Mouse (Mus musculus): ENCODE results near the gene Lsm14b. TPM values are rescaled to one million over a fixed set of nuclear protein-coding genes. Genes with fewer than 3 reads are reported as not detected.
A peak's percentile ranks its signal among the peaks of the same experiment; 100 is the strongest.

Lsm14b gene
- polyA plus RNA-seq, 1 experiment from 2014 or later, result 26.1 TPM

DNA sequence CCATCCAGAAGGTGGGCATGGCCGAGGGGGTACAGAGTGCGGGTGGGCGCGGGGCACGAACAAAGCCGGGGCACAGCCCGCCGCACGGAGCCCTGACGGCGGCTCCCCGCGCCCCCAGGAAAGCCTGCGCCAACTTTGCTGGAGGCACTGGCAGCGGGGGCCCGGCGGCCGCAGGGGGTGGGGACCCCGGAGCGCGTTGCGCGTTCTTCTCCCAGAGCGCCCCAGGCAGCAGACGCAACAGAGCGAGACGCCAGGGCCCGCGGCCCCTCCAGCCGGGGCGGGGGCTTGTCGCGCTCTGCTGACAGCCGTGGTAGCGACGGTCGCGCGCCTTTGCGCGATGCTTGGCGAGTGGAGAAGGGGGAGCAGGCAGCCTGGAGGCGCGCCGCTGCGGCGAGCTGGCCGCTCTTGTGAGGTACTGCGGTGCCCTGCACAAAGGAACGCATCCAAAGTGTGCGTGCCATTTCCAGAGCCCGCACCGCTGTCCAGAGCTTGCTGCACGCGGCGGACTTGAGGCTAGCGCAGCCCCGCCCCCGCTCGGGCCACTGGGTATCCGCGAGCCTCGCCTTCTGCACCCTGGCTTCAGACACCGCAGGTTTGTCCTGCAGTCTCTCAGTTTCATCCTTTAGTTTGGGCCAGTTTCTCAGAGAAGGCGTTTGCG is 18.2 kb downstream of the Lsm14b start:
- peak overlapping the region; percentile 93 for H3K9ac ChIP-seq (replicated peaks; ENCODE audit: low read depth, low read length)
- H3K4me3 ChIP-seq (replicated peaks; ENCODE audit: low read length), result peak overlapping the region; percentile 94
- no peaks in the 10 kb centered on the region for H3K27me3 ChIP-seq (replicated peaks; ENCODE audit: control insufficient read depth, insufficient read depth, low read length)
- peaks cover 43% of the 10 kb centered on the region for H3K4me1 ChIP-seq (replicated peaks; ENCODE audit: control insufficient read depth, insufficient read depth, low read length)
- H3K4me2 ChIP-seq (ENCODE audit: low read length), result peak overlapping the region; percentile 80
- ATAC-seq, result peak; percentile 59
- H3K27ac ChIP-seq (ENCODE audit: low read length), result peak overlapping the region; percentile 96
- H3K36me3 ChIP-seq (ENCODE audit: control insufficient read depth, insufficient read depth), result peaks cover 12% of the 10 kb centered on the region
- WGBS, result under 1% methylated on average over 61 of the region's 66 CpGs
- H3K9me3 ChIP-seq (ENCODE audit: control insufficient read depth, low read length), result no peaks in the 10 kb centered on the region

DNA sequence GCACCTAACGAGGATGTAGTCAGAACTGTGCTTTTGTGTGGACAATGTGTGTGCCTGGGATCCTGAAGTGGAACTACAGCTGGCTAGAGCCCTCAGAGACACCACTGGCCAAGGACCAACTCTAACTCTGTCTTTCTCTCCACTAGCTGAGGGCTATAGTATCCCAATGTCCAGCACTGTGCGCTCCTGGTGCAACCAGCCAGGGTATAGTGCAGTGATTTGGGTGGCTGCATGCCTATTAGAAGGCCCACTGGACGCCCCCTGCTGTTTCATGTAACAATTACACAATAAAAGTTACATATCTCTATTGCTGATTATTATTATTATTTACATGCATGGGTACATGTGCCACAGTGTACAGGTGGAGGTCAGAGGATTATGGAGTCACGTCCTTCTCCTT is 20.5 kb downstream of the Lsm14b start:
- no peak for ATAC-seq
- H3K9me3 ChIP-seq (ENCODE audit: control insufficient read depth, low read length), result no peaks in the 10 kb centered on the region
- H3K4me2 ChIP-seq (ENCODE audit: low read length), result no peak overlapping the region
- no peaks in the 10 kb centered on the region for H3K36me3 ChIP-seq (ENCODE audit: control insufficient read depth, insufficient read depth)
- H3K27ac ChIP-seq (ENCODE audit: low read length), result no peak overlapping the region
- H3K4me1 ChIP-seq (replicated peaks; ENCODE audit: control insufficient read depth, insufficient read depth, low read length), result peaks cover 35% of the 10 kb centered on the region
- H3K4me3 ChIP-seq (replicated peaks; ENCODE audit: low read length), result no peak overlapping the region
- 53% methylated on average over 4 of the region's 4 CpGs for WGBS
- H3K27me3 ChIP-seq (replicated peaks; ENCODE audit: control insufficient read depth, insufficient read depth, low read length), result no peaks in the 10 kb centered on the region
- H3K9ac ChIP-seq (replicated peaks; ENCODE audit: low read depth, low read length), result no peak overlapping the region

DNA sequence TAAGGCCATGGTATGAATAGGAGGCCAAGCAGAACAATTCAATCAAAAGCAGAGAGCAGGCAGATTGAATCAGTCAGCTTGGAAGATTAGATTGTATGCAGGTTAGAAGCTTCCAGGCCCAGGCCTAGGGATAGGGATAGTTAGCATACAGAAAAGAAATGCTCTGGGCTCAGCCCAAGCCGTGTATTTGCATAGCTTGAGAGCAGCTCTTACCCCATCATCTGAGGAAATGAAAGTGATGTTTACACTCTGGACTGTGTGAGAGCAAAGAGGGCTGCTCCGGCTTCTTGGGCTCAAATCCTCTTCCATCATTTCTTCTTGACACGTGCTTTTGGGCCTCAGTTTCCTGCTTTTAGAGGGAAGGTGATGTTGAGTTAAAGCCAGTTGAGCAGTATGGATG is 22.8 kb downstream of the Lsm14b start:
- no peaks in the 10 kb centered on the region for H3K36me3 ChIP-seq (ENCODE audit: control insufficient read depth, insufficient read depth)
- 93% methylated on average over 3 of the region's 3 CpGs for WGBS
- no peak overlapping the region for H3K9ac ChIP-seq (replicated peaks; ENCODE audit: low read depth, low read length)
- no peak for ATAC-seq
- no peaks in the 10 kb centered on the region for H3K27me3 ChIP-seq (replicated peaks; ENCODE audit: control insufficient read depth, insufficient read depth, low read length)
- no peak overlapping the region for H3K27ac ChIP-seq (ENCODE audit: low read length)
- no peaks in the 10 kb centered on the region for H3K9me3 ChIP-seq (ENCODE audit: control insufficient read depth, low read length)
- peaks cover 28% of the 10 kb centered on the region for H3K4me1 ChIP-seq (replicated peaks; ENCODE audit: control insufficient read depth, insufficient read depth, low read length)
- H3K4me3 ChIP-seq (replicated peaks; ENCODE audit: low read length), result no peak overlapping the region
- H3K4me2 ChIP-seq (ENCODE audit: low read length), result no peak overlapping the region

DNA sequence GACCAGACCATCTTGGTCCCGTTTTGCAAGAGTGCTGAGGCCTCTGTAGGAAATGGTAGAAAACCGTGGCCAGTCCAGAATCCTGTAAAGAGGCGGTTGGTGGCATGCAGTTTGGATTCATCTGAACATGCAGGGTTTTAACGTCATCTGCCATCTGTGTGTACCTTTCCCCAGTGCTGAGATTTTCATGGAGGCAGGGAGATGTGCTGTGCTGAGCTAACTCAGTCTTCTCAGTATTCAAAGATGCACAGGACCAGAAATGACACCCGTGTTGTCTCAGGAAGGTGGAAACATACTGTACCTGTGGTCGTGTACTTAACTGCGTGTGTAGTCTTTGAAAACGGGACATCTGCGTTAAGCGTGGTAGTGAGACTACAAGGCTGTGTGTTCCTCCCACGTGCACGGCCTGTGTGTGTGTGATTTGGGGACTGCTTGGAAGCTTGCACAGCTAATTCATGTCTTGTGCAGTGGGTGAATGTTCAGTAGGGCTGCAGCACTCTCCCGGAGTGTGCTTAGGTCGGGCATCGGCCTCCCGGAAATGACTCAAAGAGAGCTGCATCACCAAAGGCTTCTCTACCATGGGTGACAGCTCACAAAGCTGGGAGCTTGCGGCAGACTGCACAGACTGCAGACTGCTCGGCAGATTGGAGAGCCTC is 23.3 kb downstream of the Lsm14b start:
- Histone ChIP-seq H3K4me1 (replicated peaks; ENCODE audit: control insufficient read depth, insufficient read depth, low read length) (peaks cover 28% of the 10 kb centered on the region), H3K4me2 (ENCODE audit: low read length) (no peak overlapping the region), H3K36me3 (ENCODE audit: control insufficient read depth, insufficient read depth) (no peaks in the 10 kb centered on the region), H3K27ac (ENCODE audit: low read length) (no peak overlapping the region), H3K9me3 (ENCODE audit: control insufficient read depth, low read length) (no peaks in the 10 kb centered on the region), H3K9ac (replicated peaks; ENCODE audit: low read depth, low read length) (no peak overlapping the region), H3K4me3 (replicated peaks; ENCODE audit: low read length) (no peak overlapping the region), H3K27me3 (replicated peaks; ENCODE audit: control insufficient read depth, insufficient read depth, low read length) (no peaks in the 10 kb centered on the region)
- no peak for ATAC-seq
- 94% methylated on average over 18 of the region's 18 CpGs for WGBS

DNA sequence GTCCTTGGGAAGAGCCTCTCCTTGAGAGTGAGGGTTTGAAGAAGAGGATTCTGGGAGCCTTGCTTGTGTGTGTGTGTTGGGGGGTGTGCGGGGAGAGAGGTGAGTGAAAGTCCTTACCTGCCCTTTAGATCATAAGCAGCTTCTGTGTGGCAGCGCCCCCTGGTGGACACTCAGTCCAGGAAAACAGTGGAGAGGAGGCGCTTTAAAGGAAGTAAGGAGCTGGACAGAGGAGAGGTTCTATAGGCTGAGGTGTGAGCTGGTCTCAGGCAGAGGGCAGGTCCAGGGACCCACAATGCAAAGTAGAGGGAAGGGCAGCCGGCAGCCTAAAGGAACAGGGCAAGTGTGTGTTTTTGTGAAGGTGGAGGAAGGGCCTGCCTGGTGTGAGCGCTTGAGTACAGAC is 26.2 kb downstream of the Lsm14b start:
- peak; percentile 49 for ATAC-seq
- 23% methylated on average over 5 of the region's 5 CpGs for WGBS
- peaks cover 18% of the 10 kb centered on the region for H3K36me3 ChIP-seq (ENCODE audit: control insufficient read depth, insufficient read depth)
- H3K27me3 ChIP-seq (replicated peaks; ENCODE audit: control insufficient read depth, insufficient read depth, low read length), result no peaks in the 10 kb centered on the region
- peaks cover 5% of the 10 kb centered on the region; the same call in 1 of the 2 replicates for H3K4me1 ChIP-seq (replicated peaks; ENCODE audit: control insufficient read depth, insufficient read depth, low read length)
- H3K4me3 ChIP-seq (replicated peaks; ENCODE audit: low read length), result no peak overlapping the region
- H3K9me3 ChIP-seq (ENCODE audit: control insufficient read depth, low read length), result no peaks in the 10 kb centered on the region
- no peak overlapping the region for H3K4me2 ChIP-seq (ENCODE audit: low read length)
- no peak overlapping the region for H3K27ac ChIP-seq (ENCODE audit: low read length)
- H3K9ac ChIP-seq (replicated peaks; ENCODE audit: low read depth, low read length), result no peak overlapping the region

DNA sequence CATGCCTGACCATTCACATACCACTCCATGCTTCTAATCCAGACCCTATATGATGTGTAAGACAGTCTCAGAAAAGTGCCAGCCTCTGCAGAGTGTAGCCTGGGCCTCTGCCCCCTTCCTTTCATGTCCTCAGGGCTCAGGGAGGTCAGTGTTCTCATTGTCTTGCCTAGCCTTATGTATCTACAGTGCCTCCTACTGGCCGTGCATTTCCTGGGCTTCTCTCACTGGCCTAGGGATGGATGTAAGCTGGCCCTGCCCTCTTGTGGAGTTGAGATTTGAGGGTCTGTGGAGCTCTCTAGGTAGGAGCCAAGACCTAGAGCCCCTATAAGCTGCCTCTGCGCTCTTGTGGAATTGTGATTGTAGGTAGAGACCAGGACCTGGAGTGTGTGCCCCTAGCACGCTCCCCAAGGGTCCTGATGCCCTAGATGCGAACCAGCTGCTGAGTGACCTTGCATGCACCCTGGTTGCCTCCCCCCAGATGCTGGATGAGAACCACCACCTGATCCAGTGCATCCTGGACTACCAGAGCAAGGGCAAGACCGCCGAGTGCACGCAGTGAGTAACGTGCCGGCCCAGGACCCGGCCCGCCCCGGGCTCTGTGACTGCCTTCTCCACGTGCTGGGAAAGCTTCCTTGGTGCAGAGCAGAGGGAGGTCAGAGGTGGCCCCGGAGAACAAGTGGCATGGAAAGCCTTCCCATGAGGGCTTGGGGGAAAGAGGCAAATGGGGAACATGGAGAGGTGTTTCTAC is 27.4 kb downstream of the Lsm14b start:
- Histone ChIP-seq H3K36me3 (ENCODE audit: control insufficient read depth, insufficient read depth) (peaks cover 26% of the 10 kb centered on the region), H3K9ac (replicated peaks; ENCODE audit: low read depth, low read length) (no peak overlapping the region), H3K9me3 (ENCODE audit: control insufficient read depth, low read length) (no peaks in the 10 kb centered on the region), H3K4me1 (replicated peaks; ENCODE audit: control insufficient read depth, insufficient read depth, low read length) (peaks cover 5% of the 10 kb centered on the region; the same call in 1 of the 2 replicates), H3K4me2 (ENCODE audit: low read length) (no peak overlapping the region), H3K27ac (ENCODE audit: low read length) (no peak overlapping the region), H3K27me3 (replicated peaks; ENCODE audit: control insufficient read depth, insufficient read depth, low read length) (no peaks in the 10 kb centered on the region), H3K4me3 (replicated peaks; ENCODE audit: low read length) (no peak overlapping the region)
- WGBS, result 86% methylated on average over 14 of the region's 14 CpGs
- no peak for ATAC-seq

DNA sequence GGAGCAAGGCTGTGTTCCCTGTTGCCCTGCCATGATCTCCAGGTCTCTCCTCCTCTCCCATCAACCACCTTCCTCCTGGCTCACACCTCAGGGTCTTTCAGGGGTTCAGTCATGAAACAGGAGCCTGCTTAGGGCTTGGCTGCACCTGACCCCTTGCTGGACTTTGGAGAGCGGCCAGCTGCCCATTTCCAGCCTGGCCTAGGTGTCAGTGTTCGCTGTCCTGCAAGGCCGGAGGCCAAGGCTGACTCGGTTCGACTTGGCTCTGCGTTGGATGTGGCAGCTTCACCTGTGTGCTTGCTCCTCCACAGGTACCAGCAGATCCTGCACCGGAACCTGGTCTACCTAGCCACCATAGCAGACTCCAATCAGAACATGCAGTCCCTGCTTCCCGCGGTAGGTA is 28.2 kb downstream of the Lsm14b start:
- peaks cover 33% of the 10 kb centered on the region for H3K36me3 ChIP-seq (ENCODE audit: control insufficient read depth, insufficient read depth)
- 97% methylated on average over 9 of the region's 9 CpGs for WGBS
- no peaks in the 10 kb centered on the region for H3K27me3 ChIP-seq (replicated peaks; ENCODE audit: control insufficient read depth, insufficient read depth, low read length)

DNA sequence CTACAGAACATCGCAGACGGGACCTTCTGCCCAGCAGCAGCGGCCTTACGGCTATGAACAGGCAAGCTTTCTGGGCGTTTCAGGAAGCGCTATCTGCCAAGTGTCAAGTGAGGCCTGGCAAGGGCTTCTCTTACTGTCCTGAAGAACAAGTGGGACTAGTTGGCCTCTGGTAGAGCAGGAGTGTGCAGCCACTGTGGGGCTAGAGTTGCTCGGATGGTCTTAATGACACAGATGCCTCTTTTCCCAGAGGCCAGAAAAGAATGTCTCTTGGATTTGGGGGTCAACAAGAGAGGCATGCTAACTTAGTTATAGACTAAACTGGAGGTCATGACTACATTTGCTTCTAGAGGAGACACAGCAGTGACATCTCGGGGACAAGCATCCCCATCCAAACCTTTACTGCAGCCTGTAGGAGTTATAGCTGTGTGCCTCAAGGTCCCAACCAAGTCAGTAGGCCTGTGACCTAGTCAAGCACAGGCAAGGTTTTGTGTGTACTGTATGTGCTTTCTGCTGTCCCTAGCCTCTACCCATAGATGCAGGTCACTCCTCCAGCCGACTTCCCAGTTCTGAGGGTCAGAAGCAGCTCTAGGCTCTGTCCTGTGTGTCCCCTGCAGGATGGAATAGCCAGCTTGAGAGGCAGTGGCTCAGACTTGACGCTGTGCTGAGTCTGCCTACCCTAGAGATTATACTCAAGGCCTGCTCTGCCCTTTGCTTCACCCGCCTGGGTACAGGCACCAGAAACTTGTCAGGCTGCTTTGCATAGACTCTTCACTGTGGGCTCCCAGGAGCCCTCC is 38.7 kb downstream of the Lsm14b start:
- WGBS, result 94% methylated on average over 11 of the region's 11 CpGs
- H3K27ac ChIP-seq (ENCODE audit: low read length), result no peak overlapping the region
- H3K9me3 ChIP-seq (ENCODE audit: control insufficient read depth, low read length), result no peaks in the 10 kb centered on the region
- H3K9ac ChIP-seq (replicated peaks; ENCODE audit: low read depth, low read length), result no peak overlapping the region
- H3K36me3 ChIP-seq (ENCODE audit: control insufficient read depth, insufficient read depth), result peaks cover 56% of the 10 kb centered on the region
- no peak overlapping the region for H3K4me3 ChIP-seq (replicated peaks; ENCODE audit: low read length)
- no peak overlapping the region for H3K4me2 ChIP-seq (ENCODE audit: low read length)
- no peak for ATAC-seq
- H3K4me1 ChIP-seq (replicated peaks; ENCODE audit: control insufficient read depth, insufficient read depth, low read length), result no peaks in the 10 kb centered on the region
- H3K27me3 ChIP-seq (replicated peaks; ENCODE audit: control insufficient read depth, insufficient read depth, low read length), result no peaks in the 10 kb centered on the region

More for the DNA sequence above, 28.2 kb downstream of the Lsm14b start:
- H3K4me1 ChIP-seq (replicated peaks; ENCODE audit: control insufficient read depth, insufficient read depth, low read length), result peaks cover 5% of the 10 kb centered on the region; the same call in 1 of the 2 replicates
- ATAC-seq, result no peak
- no peak overlapping the region for H3K9ac ChIP-seq (replicated peaks; ENCODE audit: low read depth, low read length)
- no peak overlapping the region for H3K27ac ChIP-seq (ENCODE audit: low read length)
- no peak overlapping the region for H3K4me3 ChIP-seq (replicated peaks; ENCODE audit: low read length)
- H3K4me2 ChIP-seq (ENCODE audit: low read length), result no peak overlapping the region
- H3K9me3 ChIP-seq (ENCODE audit: control insufficient read depth, low read length), result no peaks in the 10 kb centered on the region
